Mouse (Mus musculus) inflammation-experienced regulatory T-cells, adult 6 months (primary cell): ENCODE results near the gene Dip2b. TPM values are rescaled to one million over a fixed set of nuclear protein-coding genes. Genes with fewer than 3 reads are reported as not detected.

Source experiments
- ATAC-seq: one replicate; pipeline ENCODE4 v1.8.0; 2017
- polyA plus RNA-seq, 3 experiments: library from polyadenylated mRNA; unstranded; fragments of 100-300 nt; shearing (Covaris generic); gene quantifications; one replicate each; pipeline ENCODE4 v1.2.1; 2017

The Dip2b gene
- polyA plus RNA-seq, 3 experiments from 2014 or later, result 11.5 to 21.3 (median 13.3) TPM

DNA sequence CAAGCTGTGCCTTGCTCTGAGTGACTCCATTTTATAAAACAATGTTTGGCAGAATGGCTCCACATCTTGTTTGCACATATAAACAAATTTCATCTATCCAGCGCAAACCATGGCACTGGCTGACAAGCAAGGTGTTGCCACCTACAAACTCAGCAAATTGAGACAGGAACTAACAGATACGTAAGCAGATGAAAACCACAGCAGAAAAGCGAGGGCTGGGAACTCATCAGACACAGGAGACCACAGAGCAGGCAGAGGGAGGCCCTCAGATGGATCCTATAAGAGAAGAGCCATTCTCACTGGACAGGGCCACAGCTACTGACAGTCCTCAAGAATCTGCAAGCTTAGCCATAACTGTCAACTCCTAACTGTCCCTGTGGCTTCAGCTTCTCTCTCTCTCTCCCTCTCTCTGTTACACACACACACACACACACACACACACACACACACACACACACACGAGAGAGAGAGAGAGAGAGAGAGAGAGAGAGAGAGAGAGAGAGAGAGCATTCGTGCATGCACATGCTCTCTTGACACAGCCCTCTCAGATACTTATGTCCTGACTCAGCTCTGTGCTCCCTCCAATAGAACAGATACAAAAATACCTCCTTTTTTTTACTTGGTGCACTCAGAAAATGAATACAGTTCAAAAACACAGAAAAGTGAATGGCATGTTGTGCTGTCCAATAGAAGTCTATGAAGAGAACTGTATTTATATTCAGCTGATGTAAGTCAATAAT, 227.3 kb downstream of the Dip2b start:
- ATAC-seq, result no peak

DNA sequence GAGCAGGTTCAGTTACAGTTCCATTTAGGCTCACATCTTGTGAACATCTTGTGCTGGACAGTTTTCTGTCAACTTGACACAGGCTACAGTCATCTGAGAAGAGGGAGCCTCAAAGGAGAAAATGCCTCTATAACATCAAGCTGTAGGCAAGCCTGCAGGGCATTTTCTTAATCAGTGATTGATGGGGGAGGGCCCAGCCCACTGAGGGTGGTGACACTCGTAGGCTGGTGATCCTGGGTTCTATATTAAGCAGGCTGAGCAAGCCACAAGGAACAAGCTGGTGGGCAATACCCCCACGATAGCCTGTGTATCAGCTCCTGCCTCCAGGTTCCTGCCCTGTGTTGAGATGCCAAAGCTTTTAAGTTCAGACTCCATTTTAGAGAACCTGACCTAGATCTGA, 230.5 kb downstream of the Dip2b start:
- ATAC-seq, result no peak

Other genes with a start within 250 kb of the Dip2b start
- gene Lima1, start 163.2 kb upstream of the Dip2b start, polyA plus RNA-seq, result 1 to 10 TPM; 2.2 to 2.9 (median 2.3) TPM
- not detected for gene Fam186a, start 71.6 kb upstream of the Dip2b start, polyA plus RNA-seq
- 10 to 100 TPM; 40.2 to 43.1 (median 41.0) TPM for gene Larp4, start 68.6 kb upstream of the Dip2b start, polyA plus RNA-seq
- 10 to 100 TPM; 32.1 to 36.0 (median 33.1) TPM for gene Atf1, start 189.2 kb downstream of the Dip2b start, polyA plus RNA-seq
- gene Tmprss12, start 242.2 kb downstream of the Dip2b start, polyA plus RNA-seq, result not detected